Mouse (Mus musculus) CH12.LX (cell line): Measurements from ENCODE around the gene Myo1h. TPM values are rescaled to one million over a fixed set of nuclear protein-coding genes. Genes with fewer than 3 reads are reported as not detected.

ENCODE experiments used
- DNase-seq: peaks from one replicate; pipeline ENCODE4 v3.0.0-alpha.2; 2013; ENCODE audit errors: extremely low read depth
- H3K27ac ChIP-seq: 2 replicates; pipeline ENCODE4 v1.5.1; 2012; ENCODE audit warnings: low read depth, mild to moderate bottlenecking, control low read depth, moderate library complexity; ENCODE audit not compliant: insufficient read depth
- H3K27me3 ChIP-seq: replicated peaks from 2 replicates; pipeline ENCODE3; 2012; ENCODE audit warnings: inconsistent platforms
- H3K36me3 ChIP-seq, 2 experiments: replicated peaks in 1 of 2; 2 replicates each; pipeline versions ENCODE3 to v1.6.1; 2012; ENCODE audit warnings: inconsistent platforms in 1 of 2, low read length in 1 of 2, mild to moderate bottlenecking in 1 of 2, mixed read lengths in 1 of 2, moderate library complexity in 1 of 2; ENCODE audit not compliant: control insufficient read depth in 1 of 2, insufficient read depth in 1 of 2
- H3K4me1 ChIP-seq, 2 experiments: 2 replicates each; pipeline ENCODE4 v1.6.1; 2012; ENCODE audit warnings: inconsistent platforms in 1 of 2, moderate library complexity in 1 of 2; ENCODE audit not compliant: insufficient read depth in 2 of 2, control insufficient read depth in 1 of 2
- H3K4me2 ChIP-seq: 2 replicates; pipeline ENCODE4 v1.6.1; 2012; ENCODE audit warnings: low read depth, mild to moderate bottlenecking, control low read depth; ENCODE audit not compliant: poor library complexity, insufficient read depth, severe bottlenecking
- H3K4me3 ChIP-seq, 3 experiments: fragments of 150-350 bp in 1 of 3; sonication (generic) in 1 of 3; replicated peaks in 1 of 3; 2 replicates each; pipeline versions ENCODE3 to v1.5.1; 2011 to 2012; ENCODE audit warnings: low read depth in 2 of 3, low read length in 2 of 3, mild to moderate bottlenecking in 2 of 3, moderate library complexity in 2 of 3, control low read depth in 1 of 3, improper control_type of control experiment in 1 of 3, inconsistent platforms in 1 of 3, mixed read lengths in 1 of 3; ENCODE audit not compliant: poor library complexity in 1 of 3
- H3K79me2 ChIP-seq: replicated peaks from 2 replicates; pipeline ENCODE4 v1.6.1; 2012; ENCODE audit warnings: mild to moderate bottlenecking, moderate library complexity; ENCODE audit not compliant: control insufficient read depth, poor library complexity, insufficient read depth, severe bottlenecking; ENCODE audit errors: extremely low read depth
- H3K9ac ChIP-seq: 2 replicates; pipeline ENCODE4 v1.6.1; 2012; ENCODE audit warnings: low read depth, mild to moderate bottlenecking, control low read depth, moderate library complexity; ENCODE audit not compliant: insufficient read depth
- H3K9me3 ChIP-seq: replicated peaks from 2 replicates; pipeline ENCODE3; 2012; ENCODE audit warnings: low read length, inconsistent platforms, mixed read lengths
- CTCF ChIP-seq, 2 experiments: IDR thresholded peaks in 1 of 2; conservative IDR thresholded peaks in 1 of 2; 2 replicates each; pipeline ENCODE4 v1.5.1; 2011 to 2012; ENCODE audit warnings: low read depth in 2 of 2, low read length in 2 of 2, improper control_type of control experiment in 1 of 2, inconsistent platforms in 1 of 2, mild to moderate bottlenecking in 1 of 2, moderate library complexity in 1 of 2
- EP300 ChIP-seq: IDR thresholded peaks from 2 replicates; pipeline ENCODE4 v1.6.1; 2011; ENCODE audit warnings: low read length, improper control_type of control experiment
- ETS1 ChIP-seq: conservative IDR thresholded peaks from 2 replicates; pipeline ENCODE4 v1.6.1; 2012; ENCODE audit warnings: low read depth, mild to moderate bottlenecking, inconsistent platforms, low read length, improper control_type of control experiment, moderate library complexity
- HCFC1 ChIP-seq: IDR thresholded peaks from 2 replicates; pipeline ENCODE4 v1.6.1; 2012; ENCODE audit warnings: low read depth, mild to moderate bottlenecking, inconsistent platforms, low read length, improper control_type of control experiment
- JUN ChIP-seq: IDR thresholded peaks from 2 replicates; pipeline ENCODE4 v1.6.1; 2011; ENCODE audit warnings: low read depth, mild to moderate bottlenecking, low read length, improper control_type of control experiment, moderate library complexity; ENCODE audit not compliant: insufficient read depth
- MXI1 ChIP-seq: IDR thresholded peaks from 2 replicates; pipeline ENCODE4 v1.6.1; 2011; ENCODE audit warnings: mild to moderate bottlenecking, low read depth, low read length, improper control_type of control experiment
- POLR2AphosphoS2 ChIP-seq: IDR thresholded peaks from 2 replicates; pipeline ENCODE4 v1.6.1; 2011; ENCODE audit warnings: low read depth, low read length, improper control_type of control experiment
- TCF12 ChIP-seq: IDR thresholded peaks from 2 replicates; pipeline ENCODE4 v1.6.1; 2014; ENCODE audit warnings: low read depth, mild to moderate bottlenecking, inconsistent platforms, low read length, improper control_type of control experiment
- ZNF384 ChIP-seq: IDR thresholded peaks from 2 replicates; pipeline ENCODE4 v1.6.1; 2012; ENCODE audit warnings: low read depth, low read length, improper control_type of control experiment, inconsistent platforms
- dilution Hi-C: fragments of 300-500 bp; cut with MboI; formaldehyde crosslinking; loops from 2 replicates; pipeline ENCODE4 v1.14.3; 2020; ENCODE audit warnings: low sequenced_read_pairs; ENCODE audit not compliant: extremely low pct_unique_long_range_greater_than_20kb, extremely low pct_ligation_motif_present
- in situ Hi-C: fragments of 300-500 bp; cut with MboI; formaldehyde crosslinking; loops from 3 replicates; pipeline ENCODE4 v1.14.3; 2019; ENCODE audit warnings: low sequenced_read_pairs, low pct_ligation_motif_present, low pct_unique_long_range_greater_than_20kb, mixed read lengths
- polyA plus RNA-seq: library from polyadenylated mRNA; unstranded; fragments of >175 nt; gene quantifications from 2 replicates; pipeline ENCODE4 v1.2.1, GENCODE M21; 2012; ENCODE audit warnings: low read depth; ENCODE audit not compliant: insufficient read length
- total RNA-seq, 2 experiments: library from RNA; depleted of rRNA; stranded (reverse); fragments of 300-350 nt in 1 of 2; fragments of >200 nt in 1 of 2; gene quantifications; 2 replicates each; pipeline ENCODE4 v1.2.3; 2012 to 2014

Myo1h gene
- total and polyA plus RNA-seq, 3 experiments = 1.1 to 4.4 (median 1.8) TPM

GRCm38 (mm10) chr5:114285398-114285700 is 3.6 kb upstream of the Myo1h start:
- Histone ChIP-seq H3K27me3 (no peaks in the 10 kb centered on the region), H3K79me2 (no peaks in the 10 kb centered on the region), H3K9me3 (no peaks in the 10 kb centered on the region), H3K4me3 (no peak overlapping the region), H3K4me1 (peaks cover 0 to 17% of the 10 kb centered on the region in 2 experiments; a peak in 2 of 4 replicates), H3K27ac (no peak overlapping the region), H3K4me2 (peak overlapping the region; percentile 40; the same call in 1 of the 2 replicates), H3K36me3 (no peaks in the 10 kb centered on the region), H3K9ac (no peak overlapping the region)
- DNase-seq = peak; percentile 63
- in situ Hi-C loops = no loop called here
- dilution Hi-C loops = no loop called here
- TF ChIP-seq EP300 (peak; percentile 47; the same call in 1 of the 2 replicates), HCFC1 (no peak), JUN (peak; percentile 5; the same call in 1 of the 2 replicates), ETS1 (0 out of 2 replicates have a peak, but pooled peaks have one; percentile 12), TCF12 (no peak)

GRCm38 (mm10) chr5:114286102-114286501 is 2.9 kb upstream of the Myo1h start:
- Histone ChIP-seq H3K9ac (no peak overlapping the region), H3K27ac (no peak overlapping the region), H3K36me3 (no peaks in the 10 kb centered on the region), H3K27me3 (no peaks in the 10 kb centered on the region), H3K79me2 (no peaks in the 10 kb centered on the region), H3K4me1 (peaks cover 0 to 17% of the 10 kb centered on the region in 2 experiments; a peak in 2 of 4 replicates), H3K4me2 (no peak overlapping the region), H3K9me3 (no peaks in the 10 kb centered on the region), H3K4me3 (no peak overlapping the region)
- in situ Hi-C loops = no loop called here
- dilution Hi-C loops = no loop called here
- TF ChIP-seq CTCF (conservative IDR thresholded peaks at IDR 0.05 in 1 of 2, IDR thresholded peaks at IDR 0.05 in 1 of 2; ENCODE audit: low read depth in 2 of 2, low read length in 2 of 2) (peak; percentile 39 to 45; a peak in 3 of 4 replicates), MXI1 (no peak)
- DNase-seq = no peak

- dilution Hi-C loops (no loop called here), in situ Hi-C loops (no loop called here)
- no peak overlapping the region for H3K9ac ChIP-seq
Observed at GRCm38 (mm10) chr5:114286872-114287571, 1.9 kb upstream of the Myo1h start.

More at GRCm38 (mm10) chr5:114286872-114287571, 1.9 kb upstream of the Myo1h start:
- Histone ChIP-seq H3K9me3 (no peaks in the 10 kb centered on the region), H3K27ac (no peak overlapping the region), H3K4me3 (no peak overlapping the region), H3K79me2 (no peaks in the 10 kb centered on the region), H3K36me3 (no peaks in the 10 kb centered on the region), H3K27me3 (no peaks in the 10 kb centered on the region), H3K4me1 (peaks cover 0 to 17% of the 10 kb centered on the region in 2 experiments; a peak in 2 of 4 replicates), H3K4me2 (no peak overlapping the region)
- DNase-seq = no peak
- TF ChIP-seq ZNF384 = peak; percentile 64
- TF ChIP-seq POLR2AphosphoS2 = no peak
